Mouse (Mus musculus) MEL (cell line): Measurements from ENCODE around the gene Cry1. TPM values are rescaled to one million over a fixed set of nuclear protein-coding genes. Genes with fewer than 3 reads are reported as not detected.

Source experiments
- DNase-seq: peaks from one replicate; pipeline ENCODE4 v3.0.0; 2011; ENCODE audit warnings: low read depth, low spot score
- H3K27ac ChIP-seq: 2 replicates; pipeline ENCODE4 v1.5.1; 2012; ENCODE audit warnings: low read depth, mild to moderate bottlenecking, control low read depth, low read length, moderate library complexity; ENCODE audit not compliant: control insufficient read depth
- H3K27me3 ChIP-seq, 2 experiments: fragments of 150-350 bp in 1 of 2; sonication (generic) in 1 of 2; 2 replicates each; pipeline ENCODE4 v1.6.1; 2012; ENCODE audit warnings: low read length in 2 of 2, mild to moderate bottlenecking in 2 of 2, improper control_type of control experiment in 1 of 2, moderate library complexity in 1 of 2; ENCODE audit not compliant: insufficient read depth in 2 of 2, control insufficient read depth in 1 of 2
- H3K36me3 ChIP-seq, 2 experiments: 2 replicates each; pipeline ENCODE4 v1.6.1; 2012 to 2014; ENCODE audit warnings: low read length in 2 of 2, improper control_type of control experiment in 1 of 2, inconsistent platforms in 1 of 2, mild to moderate bottlenecking in 1 of 2; ENCODE audit not compliant: insufficient read depth in 2 of 2, control insufficient read depth in 1 of 2
- H3K4me1 ChIP-seq, 2 experiments: fragments of 150-350 bp in 1 of 2; sonication (generic) in 1 of 2; 2 replicates each; pipeline ENCODE4 v1.6.1; 2012; ENCODE audit warnings: low read length in 2 of 2, improper control_type of control experiment in 1 of 2, mild to moderate bottlenecking in 1 of 2; ENCODE audit not compliant: insufficient read depth in 2 of 2, control insufficient read depth in 1 of 2
- H3K4me3 ChIP-seq, 2 experiments: fragments of 150-350 bp in 1 of 2; sonication (generic) in 1 of 2; 2 replicates each; pipeline ENCODE4 v1.5.1; 2012; ENCODE audit warnings: low read depth in 2 of 2, low read length in 2 of 2, mild to moderate bottlenecking in 2 of 2, moderate library complexity in 2 of 2, control low read depth in 1 of 2, improper control_type of control experiment in 1 of 2; ENCODE audit not compliant: control insufficient read depth in 1 of 2, insufficient read depth in 1 of 2
- H3K79me2 ChIP-seq: 2 replicates; pipeline ENCODE4 v1.6.1; 2012; ENCODE audit warnings: mild to moderate bottlenecking, low read length, moderate library complexity; ENCODE audit not compliant: control insufficient read depth, poor library complexity, insufficient read depth
- H3K9ac ChIP-seq: 2 replicates; pipeline ENCODE4 v1.6.1; 2012; ENCODE audit warnings: low read depth, mild to moderate bottlenecking, control low read depth, low read length, moderate library complexity; ENCODE audit not compliant: control insufficient read depth, poor library complexity, severe bottlenecking
- H3K9me3 ChIP-seq: fragments of 150-350 bp; sonication (generic); replicated peaks from 2 replicates; pipeline ENCODE4 v1.6.1; 2012; ENCODE audit warnings: mild to moderate bottlenecking, low read length, improper control_type of control experiment, moderate library complexity; ENCODE audit not compliant: insufficient read depth
- CHD2 ChIP-seq: IDR thresholded peaks from 2 replicates; pipeline ENCODE4 v1.6.1; 2011; ENCODE audit warnings: low read length, improper control_type of control experiment
- CTCF ChIP-seq, 3 experiments: IDR thresholded peaks in 2 of 3; conservative IDR thresholded peaks in 1 of 3; 2 replicates each; pipeline ENCODE4 v1.5.1; 2011 to 2012; ENCODE audit warnings: low read length in 3 of 3, low read depth in 2 of 3, mild to moderate bottlenecking in 2 of 3, improper control_type of control experiment in 1 of 3, inconsistent platforms in 1 of 3, mixed read lengths in 1 of 3, moderate library complexity in 1 of 3; ENCODE audit not compliant: control insufficient read depth in 1 of 3, insufficient read depth in 1 of 3, poor library complexity in 1 of 3, severe bottlenecking in 1 of 3
- EP300 ChIP-seq, 2 experiments: IDR thresholded peaks; 2 replicates each; pipeline ENCODE4 v1.6.1; 2011; ENCODE audit warnings: improper control_type of control experiment in 2 of 2, low read length in 2 of 2, low read depth in 1 of 2, mild to moderate bottlenecking in 1 of 2
- ETS1 ChIP-seq: IDR thresholded peaks from 2 replicates; pipeline ENCODE4 v1.6.1; 2012; ENCODE audit warnings: low read depth, mild to moderate bottlenecking, inconsistent platforms, low read length, improper control_type of control experiment, moderate library complexity
- GABPA ChIP-seq: IDR thresholded peaks from 2 replicates; pipeline ENCODE4 v1.6.1; 2012; ENCODE audit warnings: low read depth, mild to moderate bottlenecking, inconsistent platforms, low read length, improper control_type of control experiment, moderate library complexity
- KAT2A ChIP-seq: conservative IDR thresholded peaks from 2 replicates; pipeline ENCODE4 v1.6.1; 2012; ENCODE audit warnings: low read depth, low read length, improper control_type of control experiment, inconsistent platforms
- MAFK ChIP-seq: IDR thresholded peaks from 2 replicates; pipeline ENCODE4 v1.6.1; 2011; ENCODE audit warnings: low read depth, mild to moderate bottlenecking, low read length, improper control_type of control experiment, borderline replicate concordance
- MYB ChIP-seq: IDR thresholded peaks from 2 replicates; pipeline ENCODE4 v1.6.1; 2011; ENCODE audit warnings: mild to moderate bottlenecking, low read depth, low read length, improper control_type of control experiment
- POLR2AphosphoS2 ChIP-seq: IDR thresholded peaks from 2 replicates; pipeline ENCODE4 v1.6.1; 2011; ENCODE audit warnings: low read length, improper control_type of control experiment
- POLR2AphosphoS5 ChIP-seq: IDR thresholded peaks from 2 replicates; pipeline ENCODE4 v1.6.1; 2012; ENCODE audit warnings: low read depth, borderline replicate concordance, mild to moderate bottlenecking, inconsistent platforms, low read length, moderate library complexity, mixed read lengths
- RCOR1 ChIP-seq: IDR thresholded peaks from 2 replicates; pipeline ENCODE4 v1.6.1; 2012; ENCODE audit warnings: low read depth, mild to moderate bottlenecking, inconsistent platforms, low read length, improper control_type of control experiment
- SIN3A ChIP-seq: IDR thresholded peaks from 2 replicates; pipeline ENCODE4 v1.6.1; 2012; ENCODE audit warnings: low read length, improper control_type of control experiment, inconsistent platforms
- SMC3 ChIP-seq: IDR thresholded peaks from 2 replicates; pipeline ENCODE4 v1.6.1; 2011; ENCODE audit warnings: low read depth, low read length, improper control_type of control experiment
- TBP ChIP-seq: IDR thresholded peaks from 2 replicates; pipeline ENCODE4 v1.8.0; 2011; ENCODE audit warnings: low read depth, low read length, improper control_type of control experiment
- TCF12 ChIP-seq: IDR thresholded peaks from 2 replicates; pipeline ENCODE4 v1.6.1; 2014; ENCODE audit warnings: low read depth, mild to moderate bottlenecking, inconsistent platforms, low read length, improper control_type of control experiment, moderate library complexity
- polyA plus RNA-seq, 2 experiments: library from polyadenylated mRNA; stranded (reverse) in 1 of 2; unstranded in 1 of 2; fragments of >175 nt in 1 of 2; fragments of >200 nt in 1 of 2; gene quantifications; 2 replicates each; pipeline versions ENCODE4 v1.2.1 to v1.2.4; 2012; ENCODE audit warnings: low replicate concordance in 2 of 2, low read depth in 1 of 2; ENCODE audit not compliant: insufficient read length in 2 of 2, insufficient read depth in 1 of 2, missing spikeins in 1 of 2
- total RNA-seq: library from RNA; depleted of rRNA; stranded (reverse); fragments of 300-350 nt; gene quantifications from 2 replicates; pipeline ENCODE4 v1.2.3, GENCODE M21; 2012; rRNA removed

The Cry1 gene
- total and polyA plus RNA-seq, 3 experiments = not detected

DNA sequence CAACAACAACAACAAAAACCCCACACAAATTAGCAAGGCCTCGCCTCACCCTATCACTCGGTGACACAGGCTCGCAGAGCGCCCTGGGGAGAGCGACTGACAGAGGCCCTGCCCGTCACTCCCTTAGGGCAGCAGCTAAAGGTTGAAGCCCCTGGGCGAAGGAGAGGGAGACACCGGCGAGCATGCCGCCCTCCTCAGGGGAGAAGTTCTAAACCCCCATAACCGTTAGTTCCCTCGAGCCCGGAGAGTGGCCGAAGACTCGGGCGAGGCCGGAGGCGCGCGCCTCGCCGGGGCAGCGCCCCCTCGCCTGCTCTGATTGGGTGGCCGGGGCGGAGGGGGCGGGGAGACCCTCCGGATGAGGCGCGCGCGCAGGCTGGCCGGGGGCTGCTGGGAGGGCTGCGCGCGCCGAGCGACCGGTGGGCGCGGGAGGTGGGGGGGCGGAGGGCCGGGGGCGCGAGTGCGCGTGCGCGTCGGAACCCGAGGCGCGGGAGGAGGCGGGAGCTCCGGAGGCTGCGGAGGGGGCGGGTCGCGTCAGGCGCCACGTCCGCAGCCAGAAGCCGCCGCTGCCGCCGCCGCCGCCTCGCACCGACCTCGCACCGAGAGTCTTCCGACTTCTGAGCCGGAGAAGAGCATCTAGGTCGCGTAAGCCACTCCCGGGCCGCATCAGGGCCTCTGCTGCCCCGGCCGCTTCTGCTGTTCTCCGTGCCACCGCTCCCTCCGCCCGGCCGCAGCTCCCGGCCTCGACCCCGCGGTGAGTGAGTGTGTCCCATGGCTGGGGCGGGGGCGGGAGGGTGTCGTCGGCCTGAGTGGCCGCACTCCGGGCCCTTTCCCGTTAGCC is 82.4 kb downstream of the Cry1 start, which contains the start of the genes Fhl4 and Tmem263 (continued):
- TF ChIP-seq ETS1 (peak; percentile 9; the same call in 1 of the 2 replicates), EP300 (IDR thresholded peaks at IDR 0.05; ENCODE audit: low read depth in 1 of 2, low read length in 2 of 2) (no peak), CTCF (IDR thresholded peaks at IDR 0.05 in 2 of 3, conservative IDR thresholded peaks at IDR 0.05 in 1 of 3; ENCODE audit: control insufficient read depth in 1 of 3, insufficient read depth in 1 of 3, low read depth in 2 of 3, low read length in 3 of 3, poor library complexity in 1 of 3, severe bottlenecking in 1 of 3) (no peak)
- TF ChIP-seq, all 39 proteins: peak for 10

DNA sequence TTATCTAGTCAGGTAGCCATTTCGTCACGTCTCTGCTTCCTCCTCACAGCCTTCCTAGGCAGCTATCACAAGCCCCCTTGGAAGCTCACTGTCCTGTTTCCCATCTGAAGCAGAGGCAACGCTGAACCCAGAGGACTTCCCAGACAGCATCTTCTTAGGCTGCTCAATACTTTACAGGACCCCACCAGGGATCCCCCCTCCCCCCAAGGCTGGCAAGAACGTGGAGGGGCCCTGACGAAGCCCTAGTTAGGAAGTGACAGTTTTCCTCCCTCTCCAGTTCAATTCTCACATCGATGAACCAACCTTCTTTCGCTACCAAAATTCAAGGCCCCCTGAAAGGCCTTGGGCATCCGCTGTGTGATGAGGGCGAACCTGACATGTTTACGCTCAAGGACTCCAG is 83.0 kb downstream of the Cry1 start:
- H3K9me3 ChIP-seq = no peaks in the 10 kb centered on the region
- no peak for TF ChIP-seq RCOR1
- no peak for TF ChIP-seq SMC3
- no peak for TF ChIP-seq EP300 (IDR thresholded peaks at IDR 0.05; ENCODE audit: low read depth in 1 of 2, low read length in 2 of 2)
- TF ChIP-seq POLR2AphosphoS5 = 0 out of 2 replicates have a peak, but pooled peaks have one; percentile 10
- no peak for TF ChIP-seq TCF12
- TF ChIP-seq CHD2 = no peak
- TF ChIP-seq KAT2A = no peak
- no peak for TF ChIP-seq TBP
- no peak for TF ChIP-seq MAFK
- TF ChIP-seq MYB = no peak
- TF ChIP-seq SIN3A = peak; percentile 12; the same call in 1 of the 2 replicates
- no peak for TF ChIP-seq GABPA
- TF ChIP-seq POLR2AphosphoS2 = peak; percentile 4; the same call in 1 of the 2 replicates
- H3K27ac ChIP-seq = peak overlapping the region; percentile 84
- no peaks in the 10 kb centered on the region; a peak in 1 of 4 replicates for H3K27me3 ChIP-seq
- no peak for DNase-seq
- H3K36me3 ChIP-seq = peaks cover 0 to 16% of the 10 kb centered on the region in 2 experiments; a peak in 2 of 4 replicates
- peaks cover 21% of the 10 kb centered on the region for H3K79me2 ChIP-seq
- peak overlapping the region; percentile 91 for H3K9ac ChIP-seq
- peaks cover 4 to 6% of the 10 kb centered on the region in 2 experiments; a peak in 2 of 4 replicates for H3K4me1 ChIP-seq
- peak overlapping the region; percentile 59 to 70 for H3K4me3 ChIP-seq

Other genes starting within 250 kb of the Cry1 start
- gene Fhl4, start 82.6 kb downstream of the Cry1 start, total RNA-seq = 0.69 TPM in 2 replicates
- gene Fhl4, start 82.6 kb downstream of the Cry1 start, polyA plus RNA-seq = under 1 TPM in 1 of 2 experiments, not detected in 1; 0.63 TPM
- gene Tmem263, start 82.4 kb downstream of the Cry1 start, total RNA-seq = 15.7 and 16.0 TPM in 2 replicates
- gene Tmem263, start 82.4 kb downstream of the Cry1 start, polyA plus RNA-seq = 10 to 100 TPM in 1 of 2 experiments, not detected in 1; 11.8 TPM
- gene Mterf2, start 57.0 kb downstream of the Cry1 start, total RNA-seq = 2.4 and 3.5 TPM in 2 replicates
- gene Mterf2, start 57.0 kb downstream of the Cry1 start, polyA plus RNA-seq = 1 to 10 TPM in 1 of 2 experiments, not detected in 1; 9.6 TPM
- gene Btbd11, start 201.8 kb upstream of the Cry1 start, total RNA-seq = not detected in 2 replicates
- gene Btbd11, start 201.8 kb upstream of the Cry1 start, polyA plus RNA-seq = not detected